Mouse (Mus musculus) CH12.LX (cell line): ENCODE data around the gene Slc6a18.

Source experiments
- CTCF ChIP-seq, 2 experiments: IDR thresholded peaks in 1 of 2; conservative IDR thresholded peaks in 1 of 2; 2 replicates each; pipeline ENCODE4 v1.5.1; 2011 to 2012; ENCODE audit warnings: low read depth in 2 of 2, low read length in 2 of 2, improper control_type of control experiment in 1 of 2, inconsistent platforms in 1 of 2, mild to moderate bottlenecking in 1 of 2, moderate library complexity in 1 of 2
- EP300 ChIP-seq: IDR thresholded peaks from 2 replicates; pipeline ENCODE4 v1.6.1; 2011; ENCODE audit warnings: low read length, improper control_type of control experiment
- HCFC1 ChIP-seq: IDR thresholded peaks from 2 replicates; pipeline ENCODE4 v1.6.1; 2012; ENCODE audit warnings: low read depth, mild to moderate bottlenecking, inconsistent platforms, low read length, improper control_type of control experiment
- NELFE ChIP-seq: IDR thresholded peaks from 2 replicates; pipeline ENCODE4 v1.6.1; 2011; ENCODE audit warnings: low read depth, low read length, improper control_type of control experiment
- POLR2A ChIP-seq: IDR thresholded peaks from 2 replicates; pipeline ENCODE4 v1.6.1; 2011; ENCODE audit warnings: low read depth, mild to moderate bottlenecking, improper control_type of control experiment, low read length
- POLR2AphosphoS2 ChIP-seq: IDR thresholded peaks from 2 replicates; pipeline ENCODE4 v1.6.1; 2011; ENCODE audit warnings: low read depth, low read length, improper control_type of control experiment
- UBTF ChIP-seq: IDR thresholded peaks from 2 replicates; pipeline ENCODE4 v1.6.1; 2012; ENCODE audit warnings: low read depth, mild to moderate bottlenecking, inconsistent platforms, low read length, improper control_type of control experiment, moderate library complexity
- USF2 ChIP-seq: conservative IDR thresholded peaks from 2 replicates; pipeline ENCODE4 v1.6.1; 2011; ENCODE audit warnings: low read depth, low read length, improper control_type of control experiment
- ZC3H11A ChIP-seq: IDR thresholded peaks from 2 replicates; pipeline ENCODE4 v1.6.1; 2012; ENCODE audit warnings: low read depth, mild to moderate bottlenecking, inconsistent platforms, low read length, improper control_type of control experiment

DNA sequence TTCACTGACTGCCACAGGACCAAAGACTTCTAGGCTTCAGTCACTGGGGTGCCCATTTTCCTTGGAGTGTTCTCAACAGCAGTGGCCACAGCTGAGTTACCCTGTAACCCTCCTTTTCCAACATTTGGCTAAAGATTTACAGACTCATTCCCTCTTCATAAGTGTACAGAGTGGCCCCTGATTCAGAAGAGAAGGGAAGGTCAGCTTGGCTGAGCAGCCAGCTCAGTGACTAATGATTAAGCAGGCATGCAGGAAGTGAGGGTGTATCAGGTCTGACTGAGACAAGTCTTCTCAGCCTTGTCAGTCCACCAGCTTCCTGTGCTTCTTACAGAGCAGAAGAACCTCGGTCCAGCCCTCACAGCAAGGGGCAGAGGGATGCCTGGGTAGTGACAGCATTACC, 2.6 kb upstream of the Slc6a18 start:
- TF ChIP-seq NELFE (no peak), HCFC1 (no peak), USF2 (no peak), CTCF (conservative IDR thresholded peaks at IDR 0.05 in 1 of 2, IDR thresholded peaks at IDR 0.05 in 1 of 2; ENCODE audit: low read depth in 2 of 2, low read length in 2 of 2) (no peak), EP300 (no peak), ZC3H11A (no peak), UBTF (no peak), POLR2AphosphoS2 (no peak), POLR2A (no peak)
